Mouse (Mus musculus) brain, adult 10 weeks (tissue): ENCODE results near the gene Brms1l. TPM values are rescaled to one million over a fixed set of nuclear protein-coding genes. Genes with fewer than 3 reads are reported as not detected.

ENCODE experiments used
- polyA plus RNA-seq: library from polyadenylated mRNA; stranded (reverse); fragments of 350-450 nt; fragmentation: Illumina TruSeq; extraction: RNeasy Lipid Tissue Mini Kit (QIAGEN cat#74804); gene quantifications from one replicate; pipeline ENCODE4 v1.2.3, GENCODE M21; 2015; ENCODE audit warnings: low read depth, low replicate concordance

Brms1l gene
- 68.2 TPM for polyA plus RNA-seq

DNA sequence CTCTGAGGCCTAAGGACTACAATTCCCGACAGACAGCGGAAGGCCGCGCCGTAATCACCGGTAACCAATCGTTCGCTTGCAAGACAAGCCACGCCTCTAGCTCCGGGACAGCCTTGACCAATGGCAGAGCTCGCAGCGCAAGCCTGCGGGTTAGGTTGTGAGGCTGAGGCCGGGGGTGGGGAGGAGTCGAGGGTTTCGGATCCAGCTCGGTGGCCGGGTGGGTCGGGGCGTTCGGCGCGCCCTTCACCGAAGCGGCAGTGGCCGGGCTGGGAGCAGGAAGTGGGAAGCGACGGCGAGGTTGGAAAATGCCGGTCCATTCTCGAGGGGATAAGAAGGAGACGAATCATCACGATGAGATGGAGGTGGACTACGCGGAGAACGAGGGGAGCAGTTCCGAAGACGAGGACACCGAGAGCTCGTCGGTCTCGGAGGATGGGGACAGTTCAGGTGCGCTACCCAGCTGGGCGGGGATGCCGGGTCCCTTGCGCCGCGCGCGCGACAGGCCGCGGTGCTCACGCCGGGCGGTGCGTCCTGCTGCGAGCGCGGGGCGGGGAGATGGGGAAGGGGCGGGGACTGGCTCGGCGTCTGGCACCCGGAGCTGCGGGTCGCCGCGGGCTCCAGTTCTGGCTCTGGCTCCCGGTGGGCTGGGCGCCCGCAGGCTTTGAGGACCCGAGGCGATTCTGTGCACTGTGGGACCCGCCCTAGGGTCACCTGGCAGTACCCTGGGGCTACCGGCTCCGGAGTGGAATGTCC lies at the start of gene Brms1l:
Brms1l (plus strand) TSS at position 126 of the 753 bp plus-strand sequence.

DNA sequence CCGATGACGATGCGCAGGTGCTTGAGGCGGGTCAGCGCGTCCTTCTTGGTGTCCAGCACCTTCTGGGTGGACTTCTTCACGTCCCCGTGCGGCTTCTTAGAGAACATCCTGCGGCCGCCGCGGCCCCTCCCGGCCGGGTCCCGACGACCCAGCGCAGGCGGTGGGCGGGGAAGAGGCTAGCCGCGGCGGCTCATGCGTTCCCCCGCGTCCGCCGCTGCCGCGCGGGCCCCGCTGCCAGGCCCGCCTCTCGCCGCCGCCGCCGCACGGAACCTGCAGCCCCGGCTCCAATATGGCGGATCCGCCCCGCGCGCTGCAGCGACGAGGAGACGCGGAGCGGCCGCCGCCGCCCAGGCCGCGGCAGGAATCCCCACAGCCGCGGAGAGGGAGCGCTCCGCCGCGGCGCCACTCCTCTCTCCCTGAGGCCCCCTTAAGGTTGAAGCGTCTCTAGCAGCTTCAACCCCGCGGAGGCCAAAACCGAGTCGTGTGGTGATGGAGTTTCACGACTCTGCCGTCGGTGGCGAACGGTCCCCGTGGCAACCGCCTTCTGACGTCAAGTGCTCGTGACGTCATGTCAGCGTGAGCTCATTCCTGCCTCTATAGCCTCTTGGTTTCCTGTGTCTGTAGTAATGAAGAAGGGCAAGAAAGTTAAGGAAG lies 15.3 kb upstream of the Brms1l start, which contains the start of gene Ralgapa1:
Ralgapa1 (minus strand) TSS at position 507 of the 654 bp plus-strand sequence.

Other genes starting within 250 kb of the Brms1l start
- not detected for gene Insm2, start 236.9 kb upstream of the Brms1l start, polyA plus RNA-seq
- gene Ralgapa1, start 15.2 kb upstream of the Brms1l start, polyA plus RNA-seq: 78.4 TPM